30 mouse cellular contexts compared by ENCODE assay signal in the genomic region with DNA sequence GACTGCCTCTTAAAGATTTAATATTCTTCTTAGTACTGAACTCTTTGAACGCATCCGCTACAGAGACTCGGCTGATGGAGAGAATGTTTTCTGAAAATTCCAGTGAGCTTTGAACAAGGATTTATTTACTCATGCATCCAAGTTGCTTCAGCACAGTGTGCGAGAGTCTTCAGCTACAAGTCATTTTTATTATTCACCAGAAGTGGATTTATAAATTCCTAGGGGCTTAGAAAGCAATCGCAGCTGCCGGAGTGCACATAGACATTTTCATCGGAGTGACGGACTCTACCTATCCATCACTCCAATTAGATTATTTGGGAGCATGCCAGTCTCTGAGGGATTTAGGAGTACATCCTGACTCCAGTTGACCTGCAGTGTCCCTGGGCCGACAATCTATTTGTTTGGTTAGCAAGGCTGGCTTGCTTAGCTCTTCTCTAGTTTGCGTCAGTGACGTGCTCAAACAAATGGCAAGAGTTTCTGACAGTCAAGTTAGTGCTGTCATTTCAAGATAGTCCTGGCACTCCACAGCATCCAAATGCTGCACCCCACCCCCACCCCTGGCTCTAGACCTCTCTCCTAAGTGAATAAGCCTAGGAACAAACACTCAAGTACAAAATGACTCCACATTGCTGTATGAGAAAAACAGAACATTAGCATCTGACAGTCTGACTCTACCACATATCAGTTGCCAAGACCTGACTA. TPM values are rescaled to one million over a fixed set of nuclear protein-coding genes. Genes with fewer than 3 reads are reported as not detected.
A peak's percentile ranks its signal among the peaks of the same experiment; 100 is the strongest.
DNase-seq lines count a peak whose midpoint lies in the region; ATAC-seq and TF ChIP-seq lines count a peak whose summit lies in the region.
"Had no signal": no experiment of that assay in that cellular context is flagged by ENCODE, and none has a peak within 500 bp of the region (broad histone marks: within the 10 kb centered on the region; RNA-seq: fewer than 3 reads in every experiment).

No protein-coding gene starts in this region.

- ATAC-seq in embryonic facial prominence, embryonic 14.5 days (ENCODE audit: low read depth), result no peak
- ATAC-seq in midbrain, embryonic 14.5 days (ENCODE audit: low FRiP score, low TSS enrichment), result no peak
- no peak for ATAC-seq in midbrain, embryonic 11.5 days (ENCODE audit: low FRiP score)
- no peak for ATAC-seq in hindbrain, postnatal 0 days
- ATAC-seq: activated CD4-positive, CD25-positive, alpha-beta regulatory T cell, adult 4 months; forebrain, embryonic 13.5 days; intestine, embryonic 15.5 days had no signal

- DNase-seq in embryonic facial prominence, embryonic 14.5 days (ENCODE audit: low spot score), result peak; percentile 6
- DNase-seq in embryonic facial prominence, embryonic 10.5 days (ENCODE audit: low spot score), result no peak
- peak; percentile 97 for DNase-seq in liver, adult 2 months (ENCODE audit: extremely low read depth, low read depth, low spot score)
- DNase-seq in liver, result no peak
- DNase-seq in midbrain, embryonic 14.5 days, result peak; percentile 27
- DNase-seq in midbrain, embryonic 11.5 days (ENCODE audit: low spot score, missing footprints), result no peak
- DNase-seq in hindbrain, postnatal 0 days (ENCODE audit: low spot score), result peak; percentile 15
- no peak for DNase-seq in spleen, postnatal 4 days (ENCODE audit: low spot score in 2 of 2)
- DNase-seq: adrenal gland, postnatal 10 days; cerebellum, adult 2 months; cerebellum, postnatal 25 days; heart, postnatal 4 days; kidney, adult 8-10 months; kidney, postnatal 36 days; right cerebral cortex, postnatal 25 days; spleen, adult 18-20 months; thymus, postnatal 14 days had no signal

- H3K36me3 ChIP-seq in embryonic facial prominence, embryonic 14.5 days (ENCODE audit: control insufficient read depth, insufficient read depth, low read length), result no peaks in the 10 kb centered on the region
- no peaks in the 10 kb centered on the region for H3K36me3 ChIP-seq in embryonic facial prominence, embryonic 10.5 days (replicated peaks)
- H3K36me3 ChIP-seq in liver, adult 2 months (ENCODE audit: control insufficient read depth, insufficient read depth, low read length), result no peaks in the 10 kb centered on the region; the same call in 1 of the 2 replicates
- no peaks in the 10 kb centered on the region for H3K36me3 ChIP-seq in midbrain, embryonic 14.5 days (ENCODE audit: control insufficient read depth, insufficient read depth, low read length)
- H3K36me3 ChIP-seq in midbrain, embryonic 11.5 days (ENCODE audit: control insufficient read depth, insufficient read depth, low read length), result no peaks in the 10 kb centered on the region
- H3K36me3 ChIP-seq in hindbrain, postnatal 0 days (ENCODE audit: insufficient read depth, low read length), result no peaks in the 10 kb centered on the region
- H3K36me3 ChIP-seq: embryonic facial prominence, embryonic 13.5 days; heart, embryonic 15.5 days; intestine, embryonic 15.5 days; limb, embryonic 12.5 days had no signal

- WGBS in embryonic facial prominence, embryonic 14.5 days, result 65% methylated on average over 11 of the region's 11 CpGs
- 86% methylated on average over 11 of the region's 11 CpGs for WGBS in embryonic facial prominence, embryonic 10.5 days
- WGBS in liver, adult 2 months, result 14% methylated on average over 11 of the region's 11 CpGs
- 63% methylated on average over 11 of the region's 11 CpGs for WGBS in midbrain, embryonic 14.5 days
- WGBS in midbrain, embryonic 11.5 days, result 84% methylated on average over 11 of the region's 11 CpGs
- WGBS in hindbrain, postnatal 0 days, result 46% methylated on average over 11 of the region's 11 CpGs

- no peak overlapping the region for H3K4me2 ChIP-seq in embryonic facial prominence, embryonic 14.5 days (ENCODE audit: low read depth, low read length)
- peak overlapping the region; percentile 13; the same call in 1 of the 2 replicates for H3K4me2 ChIP-seq in midbrain, embryonic 14.5 days (ENCODE audit: low read length)
- H3K4me2 ChIP-seq in midbrain, embryonic 11.5 days, result no peak overlapping the region
- no peak overlapping the region for H3K4me2 ChIP-seq in hindbrain, postnatal 0 days (ENCODE audit: low read depth, low read length)
- H3K4me2 ChIP-seq: embryonic facial prominence, embryonic 13.5 days; forebrain, embryonic 13.5 days; heart, embryonic 15.5 days; intestine, embryonic 15.5 days; limb, embryonic 12.5 days had no signal

- H3K4me3 ChIP-seq in embryonic facial prominence, embryonic 14.5 days (ENCODE audit: low read depth, low read length), result no peak overlapping the region
- no peak overlapping the region for H3K4me3 ChIP-seq in embryonic facial prominence, embryonic 10.5 days
- no peak overlapping the region for H3K4me3 ChIP-seq in liver, adult 2 months (ENCODE audit: insufficient read depth, low read depth, low read length)
- H3K4me3 ChIP-seq in midbrain, embryonic 14.5 days (replicated peaks; ENCODE audit: low read depth, low read length), result no peak overlapping the region
- no peak overlapping the region for H3K4me3 ChIP-seq in midbrain, embryonic 11.5 days (ENCODE audit: low read depth, low read length)
- no peak overlapping the region for H3K4me3 ChIP-seq in hindbrain, postnatal 0 days (ENCODE audit: low read length)
- H3K4me3 ChIP-seq: embryonic facial prominence, embryonic 13.5 days; forebrain, embryonic 13.5 days; heart, embryonic 15.5 days; intestine, embryonic 15.5 days; limb, embryonic 12.5 days; myocyte had no signal

- TF ChIP-seq POLR2A in liver, adult 2 months (IDR thresholded peaks at IDR 0.05; ENCODE audit: extremely low read depth, insufficient read depth, low read length), result no peak

- H3K27ac ChIP-seq in embryonic facial prominence, embryonic 14.5 days (replicated peaks; ENCODE audit: low read depth, low read length), result no peak overlapping the region
- H3K27ac ChIP-seq in embryonic facial prominence, embryonic 10.5 days (replicated peaks), result no peak overlapping the region
- peak overlapping the region; percentile 28; the same call in 1 of the 2 replicates for H3K27ac ChIP-seq in liver, adult 2 months (replicated peaks; ENCODE audit: insufficient read depth, low read depth, low read length)
- H3K27ac ChIP-seq in midbrain, embryonic 14.5 days (replicated peaks; ENCODE audit: low read depth, low read length), result no peak overlapping the region
- H3K27ac ChIP-seq in midbrain, embryonic 11.5 days (ENCODE audit: low read depth, low read length), result no peak overlapping the region
- H3K27ac ChIP-seq in hindbrain, postnatal 0 days, result no peak overlapping the region
- H3K27ac ChIP-seq: embryonic facial prominence, embryonic 13.5 days; forebrain, embryonic 13.5 days; heart, embryonic 15.5 days; intestine, embryonic 15.5 days; limb, embryonic 12.5 days; liver, embryonic 14.5 days; macrophage had no signal

- no peaks in the 10 kb centered on the region for H3K4me1 ChIP-seq in embryonic facial prominence, embryonic 14.5 days (ENCODE audit: control insufficient read depth, insufficient read depth, low read length)
- H3K4me1 ChIP-seq in embryonic facial prominence, embryonic 10.5 days, result no peaks in the 10 kb centered on the region
- peaks cover 12% of the 10 kb centered on the region for H3K4me1 ChIP-seq in liver, adult 2 months (ENCODE audit: control insufficient read depth, insufficient read depth, low read length)
- peaks cover 4% of the 10 kb centered on the region; the same call in 1 of the 2 replicates for H3K4me1 ChIP-seq in midbrain, embryonic 14.5 days (ENCODE audit: control insufficient read depth, insufficient read depth, low read length)
- H3K4me1 ChIP-seq in midbrain, embryonic 11.5 days (ENCODE audit: control insufficient read depth, insufficient read depth, low read length), result no peaks in the 10 kb centered on the region
- H3K4me1 ChIP-seq in hindbrain, postnatal 0 days (ENCODE audit: insufficient read depth, low read length), result peaks cover 4% of the 10 kb centered on the region; the same call in 1 of the 2 replicates
- H3K4me1 ChIP-seq: embryonic facial prominence, embryonic 13.5 days; forebrain, embryonic 13.5 days; heart, embryonic 15.5 days; intestine, embryonic 15.5 days; limb, embryonic 12.5 days had no signal

- TF ChIP-seq CTCF in liver, adult 2 months (IDR thresholded peaks at IDR 0.05; ENCODE audit: low read depth, low read length), result no peak
- TF ChIP-seq CTCF in hindbrain, postnatal 0 days (IDR thresholded peaks at IDR 0.05; ENCODE audit: low read depth), result no peak

- no peaks in the 10 kb centered on the region for H3K79me2 ChIP-seq in liver, adult 2 months (ENCODE audit: control insufficient read depth, insufficient read depth, low read length)

- 0 out of 2 replicates have a peak, but pooled peaks cover 6% of the 10 kb centered on the region for H3K9me3 ChIP-seq in embryonic facial prominence, embryonic 14.5 days (ENCODE audit: control insufficient read depth, low read length)
- no peaks in the 10 kb centered on the region for H3K9me3 ChIP-seq in embryonic facial prominence, embryonic 10.5 days
- H3K9me3 ChIP-seq in midbrain, embryonic 14.5 days (ENCODE audit: control insufficient read depth, low read length), result no peaks in the 10 kb centered on the region; the same call in 1 of the 2 replicates
- no peaks in the 10 kb centered on the region for H3K9me3 ChIP-seq in midbrain, embryonic 11.5 days (ENCODE audit: control insufficient read depth, low read length)
- no peaks in the 10 kb centered on the region for H3K9me3 ChIP-seq in hindbrain, postnatal 0 days (ENCODE audit: low read length)
- H3K9me3 ChIP-seq: embryonic facial prominence, embryonic 13.5 days; heart, embryonic 15.5 days; intestine, embryonic 15.5 days; limb, embryonic 12.5 days had no signal

- no peaks in the 10 kb centered on the region for H3K27me3 ChIP-seq in embryonic facial prominence, embryonic 14.5 days (replicated peaks; ENCODE audit: control insufficient read depth, insufficient read depth, low read length)
- no peaks in the 10 kb centered on the region for H3K27me3 ChIP-seq in embryonic facial prominence, embryonic 10.5 days (replicated peaks; ENCODE audit: low read depth, poor library complexity, severe bottlenecking)
- H3K27me3 ChIP-seq in liver, adult 2 months (ENCODE audit: control insufficient read depth, insufficient read depth, low read length), result no peaks in the 10 kb centered on the region
- no peaks in the 10 kb centered on the region for H3K27me3 ChIP-seq in midbrain, embryonic 14.5 days (ENCODE audit: control insufficient read depth, insufficient read depth, low read length)
- no peaks in the 10 kb centered on the region for H3K27me3 ChIP-seq in midbrain, embryonic 11.5 days (ENCODE audit: control insufficient read depth, insufficient read depth, low read length)
- H3K27me3 ChIP-seq in hindbrain, postnatal 0 days (ENCODE audit: insufficient read depth, low read length), result no peaks in the 10 kb centered on the region
- H3K27me3 ChIP-seq: embryonic facial prominence, embryonic 13.5 days; forebrain, embryonic 13.5 days; heart, embryonic 15.5 days; intestine, embryonic 15.5 days; limb, embryonic 12.5 days had no signal

- H3K9ac ChIP-seq in embryonic facial prominence, embryonic 14.5 days (ENCODE audit: low read depth, low read length), result no peak overlapping the region
- no peak overlapping the region for H3K9ac ChIP-seq in liver, adult 2 months (ENCODE audit: low read depth, low read length)
- H3K9ac ChIP-seq in midbrain, embryonic 14.5 days (replicated peaks; ENCODE audit: low read length), result no peak overlapping the region
- H3K9ac ChIP-seq in midbrain, embryonic 11.5 days (ENCODE audit: low read length), result no peak overlapping the region
- H3K9ac ChIP-seq in hindbrain, postnatal 0 days (replicated peaks; ENCODE audit: low read length), result no peak overlapping the region
- H3K9ac ChIP-seq: embryonic facial prominence, embryonic 13.5 days; forebrain, embryonic 13.5 days; heart, embryonic 15.5 days; intestine, embryonic 15.5 days; limb, embryonic 12.5 days; liver, embryonic 14.5 days had no signal

RNA-seq across cellular contexts. Expression of a gene that starts 21.3 kb away (rescaled TPM):
- polyA plus RNA-seq in embryonic facial prominence, embryonic 14.5 days (2014; fragmentation: Nextera tagmentation; extraction: Ambion mirVana), result 0.10 and 0.22 TPM in 2 replicates
- 0.11 and 0.22 TPM in 2 replicates for polyA plus RNA-seq in embryonic facial prominence, embryonic 10.5 days (2016; fragmentation: Nextera tagmentation; extraction: Ambion mirVana)
- 19.6 and 48.2 TPM in 2 replicates for total RNA-seq in liver, adult 2 months (2014; rRNA removed)
- polyA plus RNA-seq in liver, adult 2 months (2012; rRNA removed), result 5.6 and 6.9 TPM in 2 replicates
- 0.13 TPM in 2 replicates for polyA plus RNA-seq in midbrain, embryonic 14.5 days (2014; fragmentation: Nextera tagmentation; extraction: Ambion mirVana)
- polyA plus RNA-seq in midbrain, embryonic 11.5 days (2014; fragmentation: Nextera tagmentation; extraction: Ambion mirVana), result 0.12 and 0.50 TPM in 2 replicates
- total RNA-seq in hindbrain, postnatal 0 days (2014; rRNA removed), result not detected in 2 replicates
- not detected in 2 replicates for polyA plus RNA-seq in hindbrain, postnatal 0 days (2015; fragmentation: Nextera tagmentation; extraction: Ambion mirVana)
- total RNA-seq: gastrocnemius, adult 18-20 months; gastrocnemius, postnatal 4 days; left cerebral cortex, postnatal 14 days had no signal
- polyA plus RNA-seq: embryonic facial prominence, embryonic 13.5 days; forebrain, embryonic 13.5 days; macrophage; myocyte; testis, adult 2 months had no signal

RNA-seq across cellular contexts. Expression of a gene that starts 23.4 kb away (rescaled TPM):
- 51.4 and 65.1 TPM in 2 replicates for polyA plus RNA-seq in embryonic facial prominence, embryonic 14.5 days (2014; fragmentation: Nextera tagmentation; extraction: Ambion mirVana)
- polyA plus RNA-seq in embryonic facial prominence, embryonic 10.5 days (2016; fragmentation: Nextera tagmentation; extraction: Ambion mirVana), result 98.0 and 102 TPM in 2 replicates
- 28.8 and 29.9 TPM in 2 replicates for total RNA-seq in liver, adult 2 months (2014; rRNA removed)
- 5.3 and 9.4 TPM in 2 replicates for polyA plus RNA-seq in liver, adult 2 months (2012; rRNA removed)
- polyA plus RNA-seq in midbrain, embryonic 14.5 days (2014; fragmentation: Nextera tagmentation; extraction: Ambion mirVana), result 86.2 and 104 TPM in 2 replicates
- polyA plus RNA-seq in midbrain, embryonic 11.5 days (2014; fragmentation: Nextera tagmentation; extraction: Ambion mirVana), result 89.6 and 94.7 TPM in 2 replicates
- total RNA-seq in hindbrain, postnatal 0 days (2014; rRNA removed), result 38.4 and 39.0 TPM in 2 replicates
- polyA plus RNA-seq in hindbrain, postnatal 0 days (2015; fragmentation: Nextera tagmentation; extraction: Ambion mirVana), result 28.8 and 29.8 TPM in 2 replicates

Comparison
In these comparisons a context has a peak if more than half of its experiments do, and no peak if none do; other contexts are left out.
1. DNase-seq: peak in embryonic facial prominence, embryonic 14.5 days (single experiment), liver, adult 2 months (single experiment), midbrain, embryonic 14.5 days (single experiment) and hindbrain, postnatal 0 days (single experiment); none in embryonic facial prominence, embryonic 10.5 days (single experiment), liver (single experiment), midbrain, embryonic 11.5 days (single experiment) and spleen, postnatal 4 days (0 of 2).